Mouse (Mus musculus) lung, postnatal 0 days (tissue): ENCODE results near the gene Nipbl.

ENCODE experiments used
- CTCF ChIP-seq: IDR thresholded peaks from 2 replicates; pipeline ENCODE4 v1.5.1; 2016; ENCODE audit warnings: antibody characterized with exemption, mild to moderate bottlenecking
- EP300 ChIP-seq: IDR thresholded peaks from 2 replicates; pipeline ENCODE4 v1.6.1; 2016; ENCODE audit warnings: antibody characterized with exemption, mild to moderate bottlenecking, control low read depth

DNA sequence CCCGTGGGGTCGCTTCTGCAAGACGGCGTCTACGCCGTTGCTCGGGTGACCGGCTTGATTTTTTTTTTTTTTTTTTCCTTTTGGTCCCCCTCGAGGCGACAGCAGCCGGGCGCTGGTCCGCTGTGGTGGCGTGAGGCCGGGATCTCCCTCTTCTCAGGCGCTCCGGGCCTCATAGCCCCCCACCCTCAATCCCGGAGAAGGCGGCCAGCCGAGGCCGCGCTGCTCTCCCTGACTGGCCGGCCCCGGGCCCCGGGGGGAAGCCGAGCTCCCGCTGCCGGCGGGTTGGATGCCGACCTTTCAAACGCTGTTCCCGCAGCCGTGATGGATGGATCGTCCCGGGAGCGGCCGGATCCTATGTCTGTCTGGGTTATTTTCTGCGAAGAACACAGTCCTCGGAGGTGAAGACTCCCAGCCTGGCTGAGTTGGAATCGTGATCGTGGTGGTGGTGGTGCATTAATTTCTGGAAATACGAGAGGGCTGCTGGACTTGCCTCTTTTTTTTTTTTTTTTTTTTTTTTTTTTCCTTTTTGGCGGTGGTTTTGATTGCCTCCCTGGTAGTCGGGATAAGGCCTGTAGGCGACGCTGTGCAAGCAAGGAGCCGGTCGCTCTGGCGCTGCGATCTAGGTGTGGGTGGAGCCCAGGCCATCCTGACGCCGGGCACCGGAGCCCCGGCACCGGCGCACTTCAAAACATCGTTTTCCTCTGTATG, 781 bp upstream of the Nipbl start:
- TF ChIP-seq CTCF (peak; percentile 76), EP300 (no peak)
